Mouse (Mus musculus) spleen, postnatal 4 days (tissue): ENCODE data around the gene Ppm1g.
A peak's percentile ranks its signal among the peaks of the same experiment; 100 is the strongest.

Experiments used
- DNase-seq, 2 experiments: peaks; one replicate each; pipeline ENCODE4 v3.0.0; 2022; ENCODE audit warnings: low spot score in 2 of 2

Gene Ppm1g

DNA sequence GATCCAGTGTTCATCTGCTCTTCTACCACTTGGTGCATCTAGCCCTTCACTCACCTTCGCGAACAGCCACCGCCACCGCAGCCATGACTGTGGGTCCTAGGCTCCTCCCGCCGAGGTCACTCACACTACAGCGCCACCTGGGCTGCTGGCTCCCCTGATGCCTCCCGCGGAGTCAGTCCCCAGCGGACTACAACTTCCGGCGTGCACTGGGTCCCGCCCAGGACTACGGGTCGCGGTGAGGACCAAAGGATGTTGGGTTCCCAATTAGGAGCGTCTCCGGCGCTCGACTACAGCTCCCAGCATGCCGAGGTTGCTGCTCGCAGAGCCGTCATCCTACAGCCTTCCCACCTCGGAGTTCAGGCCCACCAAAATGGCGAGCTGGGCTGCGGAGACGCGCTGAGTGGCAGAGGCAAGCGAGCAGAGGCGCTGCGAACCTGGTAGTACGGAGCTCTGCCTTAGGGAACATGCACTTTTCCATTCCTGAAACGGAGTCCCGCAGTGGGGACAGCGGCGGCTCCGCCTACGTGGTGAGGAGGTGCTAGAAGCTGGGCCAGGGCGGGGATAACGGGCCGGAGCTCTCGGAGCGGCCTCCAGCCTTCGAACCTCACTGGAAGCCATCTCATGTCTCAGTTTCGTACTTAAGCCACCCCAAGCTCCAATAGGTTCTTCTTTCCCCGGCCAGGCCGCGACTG is 27.4 kb downstream of the Ppm1g start, which contains the start of the genes Snx17 and Eif2b4:
TSS of gene Snx17 (plus strand) at position 289 of the 692 bp plus-strand sequence.
TSS of gene Eif2b4 (minus strand) at position 492 of the 692 bp plus-strand sequence.
- DNase-seq = peak; percentile 99

GRCm38 (mm10) chr5:31192045-31192938 is 28.2 kb downstream of the Ppm1g start:
- DNase-seq = no peak

DNA sequence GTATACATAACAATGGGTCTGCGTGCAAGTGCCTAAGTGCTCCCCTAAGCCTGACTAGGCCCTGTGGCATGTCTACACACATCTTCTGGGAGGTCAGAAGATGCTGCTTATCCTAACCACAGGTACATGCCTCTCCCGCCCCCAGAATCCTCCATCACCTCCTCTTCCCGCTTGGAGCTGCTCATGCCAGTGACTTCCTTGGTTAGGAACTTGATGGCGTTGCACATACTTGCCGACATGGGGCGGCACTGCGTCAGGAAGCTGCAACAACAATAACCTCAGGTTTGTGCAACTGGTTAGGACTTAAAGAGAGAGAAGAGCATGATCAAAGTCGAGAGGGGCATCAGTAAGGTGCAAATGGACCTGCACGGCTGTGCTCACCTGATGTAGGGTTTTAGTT is 30.3 kb downstream of the Ppm1g start:
- DNase-seq = no peak

- DNase-seq = no peak
Measured at GRCm38 (mm10) chr5:31188223-31188840, 32.2 kb downstream of the Ppm1g start.

GRCm38 (mm10) chr5:31183678-31184077 is 36.8 kb downstream of the Ppm1g start:
- DNase-seq = no peak

DNA sequence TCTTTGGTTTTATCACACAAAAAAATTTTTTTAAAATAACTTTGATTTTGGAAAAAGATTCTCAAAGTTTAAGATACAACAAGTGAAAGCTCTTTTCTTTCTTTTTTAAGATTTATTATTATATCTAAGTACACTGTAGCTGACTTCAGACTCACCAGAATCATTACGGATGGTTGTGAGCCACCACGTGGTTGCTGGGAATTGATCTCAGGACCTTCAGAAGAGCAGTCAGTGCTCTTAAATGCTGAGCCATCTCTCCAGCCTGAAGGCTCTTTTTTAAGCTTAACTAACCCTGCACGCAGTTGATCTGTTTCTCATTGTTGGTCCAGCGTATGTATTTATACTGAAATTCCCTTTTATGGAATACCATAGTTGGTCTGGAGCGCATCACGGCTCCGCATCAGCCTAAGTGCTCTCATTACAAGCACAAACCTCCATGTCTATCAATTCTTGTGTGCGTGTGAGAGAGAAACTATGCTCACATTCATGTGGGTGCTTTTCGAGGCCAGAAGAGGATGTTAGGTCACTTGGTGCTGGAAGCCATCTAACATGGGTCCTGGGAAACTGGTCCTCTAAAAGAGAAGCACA is 39.2 kb downstream of the Ppm1g start:
- DNase-seq = no peak

GRCm38 (mm10) chr5:31179766-31180630 is 40.5 kb downstream of the Ppm1g start, which contains the start of the genes Gm29609 and Gtf3c2:
Gene Gm29609 (minus strand): TSS chr5:31179911.
Gene Gtf3c2 (minus strand): TSS chr5:31180144.
- peak; percentile 92 to 96 for DNase-seq

GRCm38 (mm10) chr5:31179301-31179765 is 41.2 kb downstream of the Ppm1g start:
- peak in 1 of 2 experiments; percentile 75 for DNase-seq

- no peak for DNase-seq
Measured at GRCm38 (mm10) chr5:31168630-31169029, 51.9 kb downstream of the Ppm1g start.

- no peak for DNase-seq
Measured at GRCm38 (mm10) chr5:31164878-31165277, 55.6 kb downstream of the Ppm1g start.

DNA sequence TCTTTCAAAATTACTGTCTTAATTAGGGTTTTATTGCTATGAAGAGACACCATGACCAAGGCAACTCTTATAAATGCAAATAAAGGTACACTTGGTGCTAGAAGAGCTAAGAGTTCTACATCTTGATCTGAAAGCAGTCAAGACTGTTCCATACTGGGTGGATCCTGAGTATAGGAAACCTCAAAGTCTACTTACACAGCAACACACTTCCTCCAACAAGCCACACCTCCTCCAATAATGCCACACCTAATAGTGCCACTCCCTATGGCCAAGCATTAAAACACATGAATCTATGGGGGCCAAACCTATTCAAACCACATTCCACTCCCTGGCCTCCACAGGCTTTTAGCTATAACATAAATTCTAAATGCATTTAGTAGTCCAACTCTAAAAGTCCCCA is 58.0 kb downstream of the Ppm1g start:
- no peak for DNase-seq

- DNase-seq = peak; percentile 71 to 85
Measured at GRCm38 (mm10) chr5:31154152-31154553, 66.3 kb downstream of the Ppm1g start, which contains the start of gene Mpv17. Gene Mpv17 (minus strand): TSS chr5:31154251.

DNA sequence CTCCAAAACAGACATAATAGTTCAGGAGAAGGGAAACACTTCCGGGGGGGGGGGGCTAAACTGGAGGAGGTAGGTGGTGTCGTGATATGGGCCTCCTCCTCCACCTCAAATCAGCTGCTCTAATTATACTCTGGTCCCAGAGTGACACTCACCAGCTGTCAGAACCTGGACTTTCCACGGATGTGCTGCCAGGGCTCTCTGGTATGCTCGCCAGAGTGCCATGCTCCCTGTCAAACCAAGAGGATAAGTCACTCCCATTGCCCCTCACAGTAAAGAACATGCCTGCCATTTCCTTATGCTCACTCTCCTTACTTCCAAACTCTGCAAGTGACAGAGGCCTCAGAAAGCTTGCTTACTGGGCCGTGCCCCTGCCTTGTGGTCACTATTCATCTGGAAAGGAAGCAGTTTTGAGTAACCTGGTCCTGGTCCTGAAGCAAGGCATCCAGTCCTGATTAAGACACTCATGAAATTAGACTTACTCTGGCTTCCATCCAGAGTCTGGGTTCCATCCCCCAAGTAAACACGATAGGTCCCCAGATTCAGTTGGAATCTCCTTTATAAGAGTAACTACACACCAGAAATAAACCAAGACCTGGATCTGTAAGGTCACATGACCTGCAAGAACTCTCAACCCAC is 66.9 kb downstream of the Ppm1g start:
- no peak for DNase-seq
